Mouse (Mus musculus): Measurements from ENCODE around the gene Olfr476. TPM values are rescaled to one million over a fixed set of nuclear protein-coding genes. Genes with fewer than 3 reads are reported as not detected.
"Not testable (repeated sequence)": the region's sequence is repeated elsewhere in the genome, so short reads cannot be mapped to it uniquely, and the experiment has no call there.

Olfr476 gene
- not detected in 2 replicates for polyA plus RNA-seq (2014; fragmentation: Nextera tagmentation; extraction: Ambion mirVana)

DNA sequence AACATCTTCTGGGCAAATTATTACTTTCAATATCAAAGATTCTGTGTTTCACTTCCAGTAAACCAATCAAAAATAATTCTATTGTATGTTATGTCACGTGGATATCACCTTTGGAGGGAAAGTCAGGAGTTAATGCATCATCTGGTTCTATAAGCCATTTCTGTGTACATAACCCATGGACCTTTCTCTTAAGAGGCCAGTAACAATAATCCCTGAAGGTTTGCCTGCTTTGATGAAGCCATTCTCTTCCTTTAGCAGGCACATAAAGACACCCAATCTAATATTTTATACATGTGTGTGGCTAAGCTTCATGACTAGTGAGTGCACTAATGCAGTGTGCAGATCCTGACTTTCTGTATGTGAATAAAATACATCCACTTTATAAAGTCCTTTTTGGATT lies at the start of gene Olfr476:
Gene Olfr476, plus strand, starts transcription at position 301 of the 400 bp plus-strand sequence.
- Histone ChIP-seq H3K27ac (replicated peaks; ENCODE audit: low read depth, low read length) (no peak within 1 kb of the TSS), H3K27me3 (ENCODE audit: control insufficient read depth, insufficient read depth, low read length) (no peaks in the 10 kb centered on the region), H3K4me3 (replicated peaks; ENCODE audit: low read depth, low read length) (no peak within 1 kb of the TSS), H3K9ac (replicated peaks; ENCODE audit: low read length) (no peak within 1 kb of the TSS), H3K4me2 (ENCODE audit: low read length) (no peak within 1 kb of the TSS), H3K4me1 (ENCODE audit: control insufficient read depth, insufficient read depth, low read length) (no peaks in the 10 kb centered on the region), H3K9me3 (ENCODE audit: control insufficient read depth, low read length) (no peaks in the 10 kb centered on the region), H3K36me3 (ENCODE audit: control insufficient read depth, insufficient read depth, low read length) (no peaks in the 10 kb centered on the region)
- DNase-seq (no peak), ATAC-seq (ENCODE audit: low FRiP score, low TSS enrichment) (no peak)
- WGBS = 55% methylated on average over 1 of the region's 1 CpGs

DNA sequence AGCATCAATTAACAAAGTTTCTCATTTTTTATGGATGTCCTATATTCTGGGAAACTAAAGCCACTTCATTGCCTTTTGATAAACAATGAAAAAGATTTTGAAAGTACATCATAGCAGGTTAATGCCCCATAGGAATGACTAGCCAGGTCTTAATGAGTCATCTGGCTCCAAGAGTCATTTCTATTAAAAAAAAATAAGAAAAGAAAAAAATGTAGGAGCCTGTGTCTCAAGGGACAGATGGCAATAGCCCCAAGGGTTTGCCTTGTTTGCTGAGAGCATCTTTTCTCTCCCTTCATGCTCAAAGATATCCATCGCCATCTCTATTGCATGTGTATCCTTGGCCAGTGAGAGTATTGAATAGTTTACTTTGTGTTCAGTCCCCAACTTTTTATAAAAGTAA lies 34.5 kb upstream of the Olfr476 start, which contains the start of gene Olfr473:
Gene Olfr473, plus strand, starts transcription at position 301 of the 400 bp plus-strand sequence.
- Histone ChIP-seq H3K9ac (replicated peaks; ENCODE audit: low read length) (no peak within 1 kb of the TSS), H3K4me2 (ENCODE audit: low read length) (no peak within 1 kb of the TSS), H3K27ac (replicated peaks; ENCODE audit: low read depth, low read length) (no peak within 1 kb of the TSS), H3K27me3 (ENCODE audit: control insufficient read depth, insufficient read depth, low read length) (no peaks in the 10 kb centered on the region), H3K4me3 (replicated peaks; ENCODE audit: low read depth, low read length) (no peak within 1 kb of the TSS), H3K36me3 (ENCODE audit: control insufficient read depth, insufficient read depth, low read length) (no peaks in the 10 kb centered on the region), H3K4me1 (ENCODE audit: control insufficient read depth, insufficient read depth, low read length) (no peaks in the 10 kb centered on the region), H3K9me3 (ENCODE audit: control insufficient read depth, low read length) (no peaks in the 10 kb centered on the region)
- ATAC-seq (ENCODE audit: low FRiP score, low TSS enrichment) = no peak
- DNase-seq = no peak
- 97% methylated on average over 1 of the region's 1 CpGs for WGBS

DNA sequence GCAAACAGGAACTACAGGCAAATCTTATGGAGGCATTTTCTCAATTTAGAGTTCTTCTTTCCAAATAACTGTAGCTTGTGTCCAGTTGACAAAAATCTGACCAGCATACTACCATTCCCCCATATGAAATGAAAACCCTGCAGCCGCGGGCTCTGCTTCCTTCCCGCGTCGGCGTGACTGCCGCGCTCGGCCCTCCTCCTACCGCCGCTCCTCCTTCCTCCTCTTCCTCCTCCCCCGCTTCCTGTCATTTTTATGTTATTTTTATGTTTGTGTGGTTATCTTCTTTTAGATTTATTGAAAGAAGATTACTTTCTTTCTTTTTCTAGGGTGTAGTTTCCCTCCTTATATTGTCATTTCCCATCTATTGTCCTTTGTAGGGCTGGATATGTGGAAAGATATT lies 12.1 kb upstream of the Olfr476 start:
- not testable (repeated sequence) for ATAC-seq (ENCODE audit: low FRiP score, low TSS enrichment); H3K27me3 ChIP-seq (ENCODE audit: control insufficient read depth, insufficient read depth, low read length); H3K36me3 ChIP-seq (ENCODE audit: control insufficient read depth, insufficient read depth, low read length); H3K9ac ChIP-seq (replicated peaks; ENCODE audit: low read length); H3K9me3 ChIP-seq (ENCODE audit: control insufficient read depth, low read length); H3K4me1 ChIP-seq (ENCODE audit: control insufficient read depth, insufficient read depth, low read length); DNase-seq; H3K4me2 ChIP-seq (ENCODE audit: low read length); H3K4me3 ChIP-seq (replicated peaks; ENCODE audit: low read depth, low read length); H3K27ac ChIP-seq (replicated peaks; ENCODE audit: low read depth, low read length)
- 98% methylated on average over 12 of the region's 12 CpGs for whole genome bisulfite sequencing

DNA sequence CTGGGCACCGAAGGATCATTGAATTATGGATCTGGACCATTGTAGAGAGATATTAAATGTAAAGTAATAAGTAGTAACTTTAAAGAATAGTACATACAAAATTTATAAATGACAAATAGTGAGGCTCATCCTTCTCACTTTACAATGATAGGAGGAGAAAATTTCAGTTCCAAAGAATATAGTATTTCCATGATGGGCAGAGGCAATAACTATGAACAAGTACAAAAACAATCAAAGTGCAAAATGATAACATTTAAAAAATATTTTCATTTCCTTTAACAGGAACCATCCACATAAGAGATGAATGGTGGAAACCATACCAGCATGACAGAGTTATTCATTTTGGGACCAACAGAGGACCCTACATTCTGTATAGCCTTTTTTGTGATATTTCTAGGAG lies 10.3 kb upstream of the Olfr476 start, which contains the start of gene Olfr474:
Gene Olfr474, plus strand, starts transcription at position 301 of the 400 bp plus-strand sequence.
- Histone ChIP-seq H3K4me1 (ENCODE audit: control insufficient read depth, insufficient read depth, low read length) (no peaks in the 10 kb centered on the region), H3K4me2 (ENCODE audit: low read length) (no peak within 1 kb of the TSS), H3K9me3 (ENCODE audit: control insufficient read depth, low read length) (no peaks in the 10 kb centered on the region), H3K4me3 (replicated peaks; ENCODE audit: low read depth, low read length) (no peak within 1 kb of the TSS), H3K27ac (replicated peaks; ENCODE audit: low read depth, low read length) (no peak within 1 kb of the TSS), H3K27me3 (ENCODE audit: control insufficient read depth, insufficient read depth, low read length) (no peaks in the 10 kb centered on the region), H3K9ac (replicated peaks; ENCODE audit: low read length) (no peak within 1 kb of the TSS), H3K36me3 (ENCODE audit: control insufficient read depth, insufficient read depth, low read length) (no peaks in the 10 kb centered on the region)
- no peak for DNase-seq
- no peak for ATAC-seq (ENCODE audit: low FRiP score, low TSS enrichment)
- 97% methylated on average over 1 of the region's 1 CpGs for WGBS

DNA sequence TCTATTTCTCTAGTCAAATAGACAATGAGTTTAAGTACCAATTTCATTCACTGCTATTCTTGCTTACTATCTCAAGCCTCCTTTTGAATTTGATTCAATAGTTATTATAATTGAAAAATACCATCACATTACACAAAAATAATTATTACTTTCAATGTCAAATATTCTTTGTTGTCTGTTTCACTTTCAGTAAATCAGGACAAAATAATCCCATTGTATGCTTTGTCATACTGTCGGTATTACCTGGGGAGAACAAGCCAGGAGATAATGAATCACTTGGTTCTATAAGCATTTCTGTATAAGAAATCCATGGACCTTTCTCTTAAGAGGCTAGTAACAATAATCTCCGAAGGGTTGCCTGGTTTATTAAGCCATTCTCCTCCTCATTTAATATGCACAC lies 21.8 kb downstream of the Olfr476 start, which contains the start of gene Olfr477:
Gene Olfr477, plus strand, starts transcription at position 301 of the 400 bp plus-strand sequence.
- Histone ChIP-seq H3K27me3 (ENCODE audit: control insufficient read depth, insufficient read depth, low read length) (no peaks in the 10 kb centered on the region), H3K36me3 (ENCODE audit: control insufficient read depth, insufficient read depth, low read length) (no peaks in the 10 kb centered on the region), H3K9me3 (ENCODE audit: control insufficient read depth, low read length) (no peaks in the 10 kb centered on the region), H3K4me3 (replicated peaks; ENCODE audit: low read depth, low read length) (no peak within 1 kb of the TSS), H3K4me2 (ENCODE audit: low read length) (no peak within 1 kb of the TSS), H3K9ac (replicated peaks; ENCODE audit: low read length) (no peak within 1 kb of the TSS), H3K27ac (replicated peaks; ENCODE audit: low read depth, low read length) (no peak within 1 kb of the TSS), H3K4me1 (ENCODE audit: control insufficient read depth, insufficient read depth, low read length) (no peaks in the 10 kb centered on the region)
- 80% methylated on average over 2 of the region's 2 CpGs for WGBS
- DNase-seq = no peak
- ATAC-seq (ENCODE audit: low FRiP score, low TSS enrichment) = no peak

DNA sequence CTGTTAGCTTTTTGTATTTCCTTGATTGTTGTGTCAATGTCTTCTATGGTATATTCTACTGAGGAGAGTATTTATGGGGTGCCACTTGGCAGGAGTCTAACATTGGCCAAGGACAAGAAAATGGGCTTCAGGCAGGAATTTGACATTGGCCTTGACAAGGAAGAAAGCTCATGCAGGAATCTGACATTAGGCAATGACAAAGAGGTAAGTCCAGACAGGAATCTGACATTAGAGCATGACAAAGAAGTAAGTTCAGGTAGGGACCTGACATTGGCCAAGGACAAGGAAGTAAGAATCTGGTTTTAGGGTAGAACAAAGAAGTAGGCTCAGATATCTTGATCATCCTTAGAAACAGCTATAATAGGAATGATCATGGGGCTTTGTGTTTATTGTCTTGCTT lies 49.7 kb downstream of the Olfr476 start:
- not testable (repeated sequence) for H3K27me3 ChIP-seq (ENCODE audit: control insufficient read depth, insufficient read depth, low read length); H3K4me1 ChIP-seq (ENCODE audit: control insufficient read depth, insufficient read depth, low read length); H3K9me3 ChIP-seq (ENCODE audit: control insufficient read depth, low read length); H3K27ac ChIP-seq (replicated peaks; ENCODE audit: low read depth, low read length); H3K9ac ChIP-seq (replicated peaks; ENCODE audit: low read length); ATAC-seq (ENCODE audit: low FRiP score, low TSS enrichment); H3K4me3 ChIP-seq (replicated peaks; ENCODE audit: low read depth, low read length); H3K36me3 ChIP-seq (ENCODE audit: control insufficient read depth, insufficient read depth, low read length); DNase-seq; H3K4me2 ChIP-seq (ENCODE audit: low read length)

Other genes with a start within 250 kb of the Olfr476 start
- not detected in 2 replicates for gene Cyb5r2, start 206.8 kb upstream of the Olfr476 start, polyA plus RNA-seq (2014; fragmentation: Nextera tagmentation; extraction: Ambion mirVana)
- gene Ovch2, start 163.6 kb upstream of the Olfr476 start, polyA plus RNA-seq (2014; fragmentation: Nextera tagmentation; extraction: Ambion mirVana) = not detected in 2 replicates
- not detected in 2 replicates for gene Olfr467, start 152.5 kb upstream of the Olfr476 start, polyA plus RNA-seq (2014; fragmentation: Nextera tagmentation; extraction: Ambion mirVana)
- gene Olfr469, start 139.3 kb upstream of the Olfr476 start, polyA plus RNA-seq (2014; fragmentation: Nextera tagmentation; extraction: Ambion mirVana) = not detected in 2 replicates
- not detected in 2 replicates for gene Olfr470, start 117.3 kb upstream of the Olfr476 start, polyA plus RNA-seq (2014; fragmentation: Nextera tagmentation; extraction: Ambion mirVana)
- not detected in 2 replicates for gene Olfr472, start 66.9 kb upstream of the Olfr476 start, polyA plus RNA-seq (2014; fragmentation: Nextera tagmentation; extraction: Ambion mirVana)
- gene Olfr473, start 34.4 kb upstream of the Olfr476 start, polyA plus RNA-seq (2014; fragmentation: Nextera tagmentation; extraction: Ambion mirVana) = not detected in 2 replicates
- gene Olfr474, start 10.2 kb upstream of the Olfr476 start, polyA plus RNA-seq (2014; fragmentation: Nextera tagmentation; extraction: Ambion mirVana) = not detected in 2 replicates
- gene Olfr477, start 21.9 kb downstream of the Olfr476 start, polyA plus RNA-seq (2014; fragmentation: Nextera tagmentation; extraction: Ambion mirVana) = not detected in 2 replicates
- gene Olfr478, start 69.2 kb downstream of the Olfr476 start, polyA plus RNA-seq (2014; fragmentation: Nextera tagmentation; extraction: Ambion mirVana) = not detected in 2 replicates
- gene Olfr479, start 85.9 kb downstream of the Olfr476 start, polyA plus RNA-seq (2014; fragmentation: Nextera tagmentation; extraction: Ambion mirVana) = not detected in 2 replicates
- gene Olfr480, start 102.5 kb downstream of the Olfr476 start, polyA plus RNA-seq (2014; fragmentation: Nextera tagmentation; extraction: Ambion mirVana) = not detected in 2 replicates
- gene Olfr481, start 115.1 kb downstream of the Olfr476 start, polyA plus RNA-seq (2014; fragmentation: Nextera tagmentation; extraction: Ambion mirVana) = not detected in 2 replicates
- not detected in 2 replicates for gene Olfr482, start 132.8 kb downstream of the Olfr476 start, polyA plus RNA-seq (2014; fragmentation: Nextera tagmentation; extraction: Ambion mirVana)
- gene Olfr483, start 136.0 kb downstream of the Olfr476 start, polyA plus RNA-seq (2014; fragmentation: Nextera tagmentation; extraction: Ambion mirVana) = not detected in 2 replicates
- gene Olfr484, start 162.6 kb downstream of the Olfr476 start, polyA plus RNA-seq (2014; fragmentation: Nextera tagmentation; extraction: Ambion mirVana) = not detected in 2 replicates
- not detected in 2 replicates for gene Olfr485, start 195.1 kb downstream of the Olfr476 start, polyA plus RNA-seq (2014; fragmentation: Nextera tagmentation; extraction: Ambion mirVana)
- gene Olfr486, start 207.9 kb downstream of the Olfr476 start, polyA plus RNA-seq (2014; fragmentation: Nextera tagmentation; extraction: Ambion mirVana) = not detected in 2 replicates
- not detected in 2 replicates for gene Olfr487, start 249.8 kb downstream of the Olfr476 start, polyA plus RNA-seq (2014; fragmentation: Nextera tagmentation; extraction: Ambion mirVana)